In the genomic region with DNA sequence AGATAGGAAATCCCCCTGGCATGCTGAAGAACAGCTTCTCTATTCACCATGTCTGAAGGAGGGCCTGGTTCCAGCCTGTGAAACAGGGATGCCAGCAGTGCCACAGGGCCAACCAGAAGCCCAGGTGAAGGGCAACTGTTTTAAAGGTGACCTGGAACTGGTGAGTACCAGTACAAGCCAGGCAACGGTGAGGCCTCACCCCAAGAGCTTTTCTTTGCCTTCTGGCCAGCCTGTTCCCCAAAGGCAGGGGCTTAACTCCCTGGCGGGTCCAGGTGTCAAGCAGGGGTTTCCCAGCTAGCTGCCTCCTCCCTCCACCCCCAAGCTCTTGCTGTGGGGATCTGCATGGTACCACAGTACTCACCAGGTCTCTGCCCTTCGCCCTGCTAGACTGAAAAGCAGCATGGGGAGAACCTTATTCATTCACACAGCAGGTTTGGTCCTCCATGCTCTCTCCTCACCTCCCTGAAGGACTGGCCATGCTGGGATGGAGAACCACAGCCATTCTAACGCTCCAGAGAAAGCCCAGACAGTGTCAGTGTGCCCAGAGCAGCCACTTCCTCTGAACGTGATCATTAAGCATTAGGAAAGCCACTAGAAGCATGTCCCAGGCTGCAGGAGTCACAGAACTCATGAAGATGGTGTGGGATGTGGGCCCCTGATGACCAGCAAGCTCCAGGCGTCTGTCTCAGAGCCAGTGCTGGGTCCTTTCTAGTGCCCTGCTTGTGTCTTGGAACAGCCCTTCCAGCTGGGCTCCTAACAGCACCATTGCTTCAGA, we compare ENCODE assay signal across 9 mouse cellular contexts. TPM values are rescaled to one million over a fixed set of nuclear protein-coding genes. Genes with fewer than 3 reads are reported as not detected.
A peak's percentile ranks its signal among the peaks of the same experiment; 100 is the strongest.
DNase-seq lines count a peak whose midpoint lies in the region; ATAC-seq lines count a peak whose summit lies in the region.
"Had no signal": no experiment of that assay in that cellular context is flagged by ENCODE, and none has a peak within 500 bp of the region (broad histone marks: within the 10 kb centered on the region; RNA-seq: fewer than 3 reads in every experiment).

No protein-coding gene starts in this region.

- H3K4me1 ChIP-seq in heart, embryonic 14.5 days (ENCODE audit: control insufficient read depth in 2 of 2, insufficient read depth in 2 of 2, low read length in 2 of 2) = peaks cover 40 to 62% of the 10 kb centered on the region in 2 experiments
- H3K4me1 ChIP-seq in embryonic facial prominence, embryonic 14.5 days (ENCODE audit: control insufficient read depth, insufficient read depth, low read length) = peaks cover 39% of the 10 kb centered on the region
- peaks cover 64% of the 10 kb centered on the region for H3K4me1 ChIP-seq in limb, embryonic 12.5 days (replicated peaks)

- H3K4me3 ChIP-seq in heart, embryonic 14.5 days (ENCODE audit: control insufficient read depth in 1 of 2, insufficient read depth in 1 of 2, low read depth in 1 of 2, low read length in 2 of 2) = no peak overlapping the region; a peak in 1 of 4 replicates
- peak overlapping the region; percentile 80 for H3K4me3 ChIP-seq in embryonic facial prominence, embryonic 14.5 days (ENCODE audit: low read depth, low read length)
- peak overlapping the region; percentile 67 for H3K4me3 ChIP-seq in limb, embryonic 12.5 days (replicated peaks)

- DNase-seq in heart, adult 8-10 months (ENCODE audit: low spot score) = no peak
- DNase-seq in A20 (ENCODE audit: low read depth, low spot score) = peak; percentile 80
- no peak for DNase-seq in embryonic facial prominence, embryonic 14.5 days (ENCODE audit: low spot score)
- DNase-seq in spleen, postnatal 36 days (ENCODE audit: low spot score in 2 of 2) = no peak
- no peak for DNase-seq in testis, postnatal 14 days (ENCODE audit: low spot score)
- DNase-seq: gastrocnemius, postnatal 25 days had no signal

- H3K36me3 ChIP-seq in heart, embryonic 14.5 days (ENCODE audit: control insufficient read depth, insufficient read depth, low read length) = no peaks in the 10 kb centered on the region
- H3K36me3 ChIP-seq in embryonic facial prominence, embryonic 14.5 days (ENCODE audit: control insufficient read depth, insufficient read depth, low read length) = no peaks in the 10 kb centered on the region
- no peaks in the 10 kb centered on the region for H3K36me3 ChIP-seq in limb, embryonic 12.5 days

- peak overlapping the region; percentile 64 to 84 for H3K27ac ChIP-seq in heart, embryonic 14.5 days (replicated peaks in 1 of 2; ENCODE audit: control insufficient read depth in 1 of 2, insufficient read depth in 1 of 2, low read depth in 2 of 2, low read length in 2 of 2)
- peak overlapping the region; percentile 74; the same call in 1 of the 2 replicates for H3K27ac ChIP-seq in embryonic facial prominence, embryonic 14.5 days (replicated peaks; ENCODE audit: low read depth, low read length)
- H3K27ac ChIP-seq in limb, embryonic 12.5 days = peak overlapping the region; percentile 77

- peak overlapping the region; percentile 94 for H3K4me2 ChIP-seq in heart, embryonic 14.5 days (ENCODE audit: low read length)
- peak overlapping the region; percentile 91 for H3K4me2 ChIP-seq in embryonic facial prominence, embryonic 14.5 days (ENCODE audit: low read depth, low read length)
- peak overlapping the region; percentile 99 for H3K4me2 ChIP-seq in limb, embryonic 12.5 days

- no peaks in the 10 kb centered on the region for H3K9me3 ChIP-seq in heart, embryonic 14.5 days (ENCODE audit: control insufficient read depth, low read length)
- no peaks in the 10 kb centered on the region for H3K9me3 ChIP-seq in embryonic facial prominence, embryonic 14.5 days (ENCODE audit: control insufficient read depth, low read length)
- H3K9me3 ChIP-seq in limb, embryonic 12.5 days = no peaks in the 10 kb centered on the region

- H3K9ac ChIP-seq in heart, embryonic 14.5 days (ENCODE audit: low read length) = peak overlapping the region; percentile 89
- H3K9ac ChIP-seq in embryonic facial prominence, embryonic 14.5 days (ENCODE audit: low read depth, low read length) = peak overlapping the region; percentile 83
- H3K9ac ChIP-seq in limb, embryonic 12.5 days (replicated peaks) = peak overlapping the region; percentile 31; the same call in 1 of the 2 replicates

- H3K27me3 ChIP-seq in heart, embryonic 14.5 days (ENCODE audit: control insufficient read depth, insufficient read depth, low read length) = no peaks in the 10 kb centered on the region
- H3K27me3 ChIP-seq in embryonic facial prominence, embryonic 14.5 days (replicated peaks; ENCODE audit: control insufficient read depth, insufficient read depth, low read length) = no peaks in the 10 kb centered on the region
- H3K27me3 ChIP-seq in limb, embryonic 12.5 days = 0 out of 2 replicates have a peak, but pooled peaks cover 3% of the 10 kb centered on the region

- WGBS in heart, embryonic 14.5 days = 42% methylated on average over 6 of the region's 6 CpGs
- 40% methylated on average over 6 of the region's 6 CpGs for WGBS in embryonic facial prominence, embryonic 14.5 days
- whole genome bisulfite sequencing in limb, embryonic 12.5 days = 44% methylated on average over 6 of the region's 6 CpGs

- ATAC-seq in heart, embryonic 14.5 days (ENCODE audit: insufficient number of reproducible peaks, insufficient read depth, low FRiP score, low read depth) = no peak
- ATAC-seq in embryonic facial prominence, embryonic 14.5 days (ENCODE audit: low read depth) = no peak
- ATAC-seq in limb, embryonic 12.5 days (ENCODE audit: insufficient number of reproducible peaks, insufficient read depth, low FRiP score, low TSS enrichment, low read depth) = no peak
- ATAC-seq in megakaryocyte-erythroid progenitor cell, adult 5-6 weeks (replicated peaks; ENCODE audit: low FRiP score, low TSS enrichment, poor library complexity, severe bottlenecking) = no peak

RNA-seq across cellular contexts. Expression of a gene that starts 2.8 kb away (rescaled TPM):
- 4.0 and 4.3 TPM in 2 replicates for polyA plus RNA-seq in heart, embryonic 14.5 days (2014; fragmentation: Nextera tagmentation; extraction: Ambion mirVana)
- under 1 TPM; 0.32 to 0.41 (median 0.36) TPM for total RNA-seq in heart, adult 8-10 months (2022)
- polyA plus RNA-seq in embryonic facial prominence, embryonic 14.5 days (2014; fragmentation: Nextera tagmentation; extraction: Ambion mirVana) = 10.8 and 11.4 TPM in 2 replicates
- polyA plus RNA-seq in limb, embryonic 12.5 days (2016; fragmentation: Nextera tagmentation; extraction: Ambion mirVana) = 8.9 and 9.5 TPM in 2 replicates
- total RNA-seq in megakaryocyte-erythroid progenitor cell, adult 5-6 weeks (2014; fragmentation: Nextera tagmentation) = 0.39 and 1.4 TPM in 2 replicates
- 0.80 and 1.1 TPM in 2 replicates for total RNA-seq in megakaryocyte-erythroid progenitor cell, adult 5-6 weeks (2017)

RNA-seq across cellular contexts. Expression of a gene that starts 5.9 kb away (rescaled TPM):
- not detected in 2 replicates for polyA plus RNA-seq in heart, embryonic 14.5 days (2014; fragmentation: Nextera tagmentation; extraction: Ambion mirVana)
- total RNA-seq in heart, adult 8-10 months (2022) = not detected
- polyA plus RNA-seq in embryonic facial prominence, embryonic 14.5 days (2014; fragmentation: Nextera tagmentation; extraction: Ambion mirVana) = not detected in 2 replicates
- polyA plus RNA-seq in limb, embryonic 12.5 days (2016; fragmentation: Nextera tagmentation; extraction: Ambion mirVana) = not detected in 2 replicates
- total RNA-seq in megakaryocyte-erythroid progenitor cell, adult 5-6 weeks (2014; fragmentation: Nextera tagmentation) = not detected in 2 replicates
- total RNA-seq in megakaryocyte-erythroid progenitor cell, adult 5-6 weeks (2017) = not detected in 2 replicates
- total RNA-seq: gastrocnemius, postnatal 25 days had no signal

RNA-seq across cellular contexts. Expression of a gene that starts 8.2 kb away (rescaled TPM):
- polyA plus RNA-seq in heart, embryonic 14.5 days (2014; fragmentation: Nextera tagmentation; extraction: Ambion mirVana) = not detected in 2 replicates
- total RNA-seq in heart, adult 8-10 months (2022) = not detected
- not detected in 2 replicates for polyA plus RNA-seq in embryonic facial prominence, embryonic 14.5 days (2014; fragmentation: Nextera tagmentation; extraction: Ambion mirVana)
- polyA plus RNA-seq in limb, embryonic 12.5 days (2016; fragmentation: Nextera tagmentation; extraction: Ambion mirVana) = not detected in 2 replicates
- total RNA-seq in megakaryocyte-erythroid progenitor cell, adult 5-6 weeks (2014; fragmentation: Nextera tagmentation) = not detected in 2 replicates
- not detected in 2 replicates for total RNA-seq in megakaryocyte-erythroid progenitor cell, adult 5-6 weeks (2017)
- total RNA-seq: gastrocnemius, postnatal 25 days had no signal

RNA-seq across cellular contexts. Expression of a gene that starts 13.4 kb away (rescaled TPM):
- not detected in 2 replicates for polyA plus RNA-seq in heart, embryonic 14.5 days (2014; fragmentation: Nextera tagmentation; extraction: Ambion mirVana)
- not detected for total RNA-seq in heart, adult 8-10 months (2022)
- polyA plus RNA-seq in embryonic facial prominence, embryonic 14.5 days (2014; fragmentation: Nextera tagmentation; extraction: Ambion mirVana) = not detected in 2 replicates
- not detected in 2 replicates for polyA plus RNA-seq in limb, embryonic 12.5 days (2016; fragmentation: Nextera tagmentation; extraction: Ambion mirVana)
- total RNA-seq in megakaryocyte-erythroid progenitor cell, adult 5-6 weeks (2014; fragmentation: Nextera tagmentation) = not detected in 2 replicates
- not detected in 2 replicates for total RNA-seq in megakaryocyte-erythroid progenitor cell, adult 5-6 weeks (2017)
- total RNA-seq: gastrocnemius, postnatal 25 days had no signal

RNA-seq across cellular contexts. Expression of a gene that starts 23.1 kb away (rescaled TPM):
- not detected in 2 replicates for polyA plus RNA-seq in heart, embryonic 14.5 days (2014; fragmentation: Nextera tagmentation; extraction: Ambion mirVana)
- total RNA-seq in heart, adult 8-10 months (2022) = not detected
- polyA plus RNA-seq in embryonic facial prominence, embryonic 14.5 days (2014; fragmentation: Nextera tagmentation; extraction: Ambion mirVana) = not detected in 2 replicates
- polyA plus RNA-seq in limb, embryonic 12.5 days (2016; fragmentation: Nextera tagmentation; extraction: Ambion mirVana) = 0.51 TPM in 1 of 2 replicates, not detected in the other
- not detected in 2 replicates for total RNA-seq in megakaryocyte-erythroid progenitor cell, adult 5-6 weeks (2014; fragmentation: Nextera tagmentation)
- not detected in 2 replicates for total RNA-seq in megakaryocyte-erythroid progenitor cell, adult 5-6 weeks (2017)
- total RNA-seq: gastrocnemius, postnatal 25 days had no signal

Comparison
In these comparisons a context has a peak if more than half of its experiments do, and no peak if none do; other contexts are left out.
1. H3K4me3 ChIP-seq: peak in embryonic facial prominence, embryonic 14.5 days (single experiment) and limb, embryonic 12.5 days (single experiment); none in heart, embryonic 14.5 days (0 of 2).
2. H3K9ac ChIP-seq: peak in every context shown above with its lines; median percentile 89 in heart, embryonic 14.5 days; 83 in embryonic facial prominence, embryonic 14.5 days; 31 in limb, embryonic 12.5 days.
3. Peak in every context shown above with its lines, with median percentiles within 50 percentile points of each other: H3K27ac ChIP-seq and H3K4me2 ChIP-seq.